Mouse (Mus musculus): ENCODE results near the gene Zswim1.

DNA sequence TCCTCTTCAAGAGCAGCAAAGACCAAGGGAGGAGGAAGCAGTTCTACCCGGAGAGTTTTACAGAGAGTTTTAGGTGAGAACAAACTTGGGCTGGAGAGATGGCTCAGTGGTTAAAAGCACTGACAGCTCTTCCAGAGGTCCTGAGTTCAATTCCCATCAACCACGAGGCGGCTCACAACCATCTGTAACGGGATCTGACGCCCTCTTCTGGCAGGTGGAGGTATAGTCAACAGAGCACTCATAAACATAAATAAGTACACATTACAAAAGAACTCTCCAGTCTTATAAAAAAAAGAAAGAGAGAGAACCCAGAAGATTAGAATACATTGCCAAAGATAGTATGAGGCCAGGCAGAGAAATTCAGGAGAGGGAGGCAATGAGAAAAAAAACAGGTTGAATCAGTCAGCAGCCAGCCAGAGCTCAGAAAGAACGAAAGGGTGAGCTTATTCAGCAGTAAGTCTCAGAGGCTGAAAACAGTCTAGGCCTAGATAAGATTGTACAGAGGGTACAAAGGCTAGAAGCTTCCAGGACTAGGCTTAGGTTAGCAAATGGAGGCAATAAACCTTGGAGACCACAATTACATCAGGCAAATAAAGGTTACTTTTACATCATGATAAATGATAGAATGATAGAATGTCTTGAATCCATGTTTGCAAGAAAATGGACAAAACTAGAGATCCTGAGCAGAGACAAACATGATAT is 49.3 kb downstream of the Zswim1 start:
- TF ChIP-seq CTCF (IDR thresholded peaks at IDR 0.05; ENCODE audit: borderline replicate concordance, extremely low read depth, insufficient read depth, insufficient read length): no peak
- TF ChIP-seq POLR2A (IDR thresholded peaks at IDR 0.05; ENCODE audit: borderline replicate concordance, extremely low read depth, insufficient read depth, insufficient read length, poor library complexity, severe bottlenecking): no peak
